Mouse (Mus musculus): Measurements from ENCODE around the gene Stip1.

DNA sequence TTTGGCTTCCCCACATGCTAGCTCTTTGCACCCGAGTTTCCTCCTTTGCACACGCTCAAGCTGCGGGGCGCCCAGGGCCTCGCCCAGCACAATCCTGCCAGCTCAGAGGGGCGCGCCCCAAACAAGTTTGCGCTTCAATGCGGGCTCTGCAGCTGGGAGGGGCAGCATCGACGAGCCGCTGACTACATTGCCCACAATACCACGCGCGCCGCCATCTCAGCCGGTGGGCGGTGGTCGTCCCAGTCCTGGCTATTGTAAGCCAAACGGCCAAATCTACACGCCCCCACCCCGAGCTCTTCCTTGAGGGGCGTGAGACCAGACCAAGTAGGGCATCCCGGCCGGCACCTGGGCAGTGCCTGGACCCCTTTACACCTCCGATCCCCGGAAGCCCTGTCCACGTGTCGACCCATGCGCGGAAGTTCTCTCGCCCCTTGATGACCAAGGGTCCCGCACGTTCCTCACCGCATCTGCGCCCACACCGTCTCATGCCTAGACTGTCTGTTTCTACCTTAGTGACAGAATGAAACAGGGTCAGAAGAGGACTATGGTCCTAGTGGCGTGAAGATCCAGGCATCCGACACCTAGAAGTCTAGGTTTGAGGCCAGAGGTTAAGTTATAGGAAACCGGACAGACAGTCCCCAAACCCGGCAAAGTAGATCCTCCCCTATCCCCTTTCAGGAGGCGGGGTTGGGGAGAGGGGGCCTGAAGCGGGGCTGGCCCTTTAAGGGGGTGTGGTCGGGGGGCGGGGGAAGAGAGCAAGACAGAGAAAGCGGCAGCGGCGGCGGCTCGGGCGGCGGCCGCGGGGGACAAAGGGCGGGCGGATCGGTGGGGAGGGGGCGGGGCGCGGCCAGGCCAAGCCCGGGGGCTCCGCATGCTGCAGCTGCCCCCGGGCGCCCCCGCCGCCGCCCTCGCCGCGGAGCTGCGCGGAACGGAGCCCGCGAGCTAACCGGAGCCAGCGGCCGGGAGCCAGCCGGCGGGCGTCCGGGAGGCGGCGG lies 65.3 kb downstream of the Stip1 start, which contains the start of gene Ppp1r14b:
- TF ChIP-seq CTCF (conservative IDR thresholded peaks at IDR 0.05 in 1 of 2, IDR thresholded peaks at IDR 0.05 in 1 of 2; ENCODE audit: low read depth in 2 of 2, low read length in 2 of 2) (no peak), ETS1 (conservative IDR thresholded peaks at IDR 0.05; ENCODE audit: low read depth, low read length) (no peak)
